Mouse (Mus musculus): ENCODE measurements at regions not wholly inside any gene's neighbourhood (a gene's known extent, or its start where the extent isn't known, plus 50 kb on each side); places are given as distances from the start of the nearest gene placed in this dataset.

GRCm38 (mm10) chr13:90370746-90371414 lies 281.5 kb upstream of the Xrcc4 start:
- no peak for DNase-seq

- DNase-seq = no peak
These were observed 275.2 kb upstream of the Xrcc4 start for GRCm38 (mm10) chr13:90364518-90365027.

DNA sequence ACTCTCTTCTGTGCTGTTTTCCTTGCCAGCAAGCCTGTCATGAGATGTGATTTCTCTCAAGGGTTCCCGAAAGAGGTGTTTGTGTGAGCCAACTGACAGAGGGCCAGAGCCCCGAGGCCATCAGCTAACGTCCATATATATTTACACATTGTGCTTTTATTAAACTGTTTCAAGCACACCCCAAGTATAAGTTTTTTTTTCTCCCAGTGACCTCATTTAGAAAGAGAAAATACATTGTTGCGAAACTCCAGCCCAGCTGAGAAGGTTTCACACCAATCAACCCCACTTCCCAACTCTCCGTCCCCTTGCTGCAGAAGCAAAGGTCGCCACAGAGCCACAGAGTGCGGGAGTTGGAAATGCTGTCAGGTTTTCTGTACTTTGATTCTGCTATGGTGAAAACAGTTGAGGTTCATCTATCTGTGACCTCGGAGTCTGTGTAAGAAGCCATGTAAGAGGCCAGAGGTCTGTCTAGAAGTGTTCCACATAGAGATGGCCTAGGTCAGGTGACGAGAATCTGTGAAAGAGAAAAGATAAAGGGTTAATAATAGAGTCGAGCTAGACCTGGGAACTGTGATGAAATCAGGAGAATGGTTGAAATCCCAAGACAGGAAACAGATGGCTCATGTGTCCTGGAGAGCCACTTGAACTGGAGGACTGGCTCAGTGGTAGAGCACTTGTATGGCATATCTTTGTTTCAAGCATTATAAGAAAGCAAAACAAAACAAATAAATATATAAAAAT lies 270.6 kb upstream of the Xrcc4 start:
- DNase-seq = no peak

DNA sequence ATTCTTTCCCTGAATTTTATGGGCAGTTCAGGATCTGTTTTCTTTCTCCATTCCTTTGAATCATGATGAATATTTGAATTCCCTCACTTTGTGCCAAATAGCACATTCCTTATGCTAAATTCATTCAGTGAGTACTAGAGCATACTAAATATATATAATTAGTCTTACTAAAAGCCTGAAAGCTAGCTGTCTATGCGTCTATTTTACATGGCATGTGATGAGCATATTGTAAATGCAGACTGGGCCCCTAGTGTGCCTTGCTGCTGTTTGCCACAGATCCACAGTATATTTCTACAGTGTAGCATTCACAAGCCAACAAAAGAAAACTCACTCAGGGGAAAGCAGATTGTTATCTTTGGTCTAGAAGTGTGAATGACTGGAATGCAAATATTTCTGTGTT lies 268.7 kb upstream of the Xrcc4 start:
- no peak for DNase-seq

- DNase-seq = no peak
These were observed 266.2 kb upstream of the Xrcc4 start for GRCm38 (mm10) chr13:90355602-90356001.

GRCm38 (mm10) chr13:90342823-90343222 lies 253.4 kb upstream of the Xrcc4 start:
- DNase-seq = no peak

DNA sequence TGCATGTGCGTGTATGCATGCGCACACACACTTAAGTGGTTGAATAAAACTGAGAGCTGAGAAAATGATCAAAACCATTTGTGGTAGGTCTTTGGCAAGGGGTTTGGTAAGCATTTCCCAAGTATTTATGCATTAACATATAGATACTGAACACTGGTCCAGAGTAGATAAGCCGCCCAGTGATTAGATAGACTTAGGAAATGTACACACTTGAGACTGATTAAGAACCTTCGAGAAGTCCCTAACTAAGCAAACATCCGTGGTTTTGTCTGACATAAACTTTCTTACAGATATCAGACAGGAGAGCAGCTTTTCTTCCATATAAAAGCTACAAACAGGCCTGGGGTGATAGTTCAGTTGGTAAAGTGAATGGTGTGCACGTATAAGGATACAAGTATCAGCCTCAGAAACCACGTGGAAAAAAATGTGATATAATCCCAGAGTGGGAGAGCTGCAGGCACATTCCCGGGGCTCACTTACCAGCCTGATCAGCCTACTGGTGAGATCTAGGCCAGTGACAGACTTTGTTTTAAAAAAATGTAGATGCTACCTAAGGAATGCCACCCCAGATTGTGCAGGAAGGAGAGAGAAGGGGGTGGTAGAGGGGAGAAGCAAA lies 252.3 kb upstream of the Xrcc4 start:
- no peak for DNase-seq

- no peak for DNase-seq
These were observed 251.3 kb upstream of the Xrcc4 start for GRCm38 (mm10) chr13:90340647-90341160.

- no peak for DNase-seq
These were observed 248.2 kb upstream of the Xrcc4 start for GRCm38 (mm10) chr13:90337591-90337990.

- DNase-seq = no peak
These were observed 246.3 kb upstream of the Xrcc4 start for GRCm38 (mm10) chr13:90335741-90336037.

GRCm38 (mm10) chr13:90334934-90335740 lies 245.7 kb upstream of the Xrcc4 start:
- DNase-seq = no peak

DNA sequence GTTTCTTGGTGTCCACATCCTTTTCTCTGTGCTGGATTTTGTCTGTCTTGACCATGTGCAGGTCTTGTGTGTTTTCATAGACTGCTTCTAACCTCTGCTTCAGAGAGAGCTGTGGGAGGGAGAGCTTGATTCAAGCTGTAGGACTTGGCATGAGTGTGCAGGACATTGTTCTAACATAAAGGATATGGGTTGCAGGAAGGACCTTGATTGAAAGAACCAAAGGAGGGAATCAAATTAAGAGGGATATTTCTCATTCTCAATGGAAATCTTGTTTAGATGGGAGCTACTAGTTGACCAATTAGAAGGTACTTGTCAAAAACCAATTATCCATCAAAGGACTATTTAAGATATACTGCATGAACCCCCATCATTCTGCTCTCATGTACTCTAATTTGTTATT lies 244.9 kb upstream of the Xrcc4 start:
- DNase-seq = no peak

GRCm38 (mm10) chr13:90325226-90325625 lies 235.8 kb upstream of the Xrcc4 start:
- DNase-seq = no peak

DNA sequence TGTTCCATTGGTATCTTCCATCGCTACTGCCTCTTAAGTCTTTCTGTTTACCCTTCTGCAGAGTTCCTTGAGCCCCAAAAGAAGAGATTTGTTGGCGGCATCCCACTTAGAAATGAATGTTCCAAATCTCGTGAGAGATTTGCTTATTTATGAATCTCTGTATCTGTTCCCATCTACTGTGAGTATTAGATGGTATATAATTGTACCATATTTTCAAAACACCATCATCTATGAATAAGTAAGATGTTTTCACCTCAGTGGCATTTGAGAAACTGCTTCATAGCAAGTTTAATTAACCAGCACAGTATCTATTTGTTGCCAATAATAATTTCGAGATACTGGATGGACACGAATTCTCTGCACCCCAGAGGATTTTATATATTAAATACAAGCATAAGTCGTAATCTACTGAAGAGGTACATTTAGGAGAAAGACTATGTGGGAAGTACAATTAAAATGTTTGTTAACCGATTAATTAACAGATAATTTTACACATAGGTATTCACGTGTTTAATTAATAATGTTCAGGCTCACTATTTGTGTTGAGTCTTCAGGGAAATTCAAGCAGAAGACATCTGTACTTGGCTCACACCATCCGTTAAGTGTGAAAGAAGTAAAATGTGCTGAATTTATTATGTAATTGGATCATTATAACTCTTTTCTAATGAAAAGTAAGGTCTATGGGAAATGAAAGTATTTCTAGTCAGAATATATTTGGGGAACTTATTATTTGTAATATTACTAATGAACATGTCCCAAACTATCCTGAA lies 224.0 kb upstream of the Xrcc4 start:
- no peak for DNase-seq

DNA sequence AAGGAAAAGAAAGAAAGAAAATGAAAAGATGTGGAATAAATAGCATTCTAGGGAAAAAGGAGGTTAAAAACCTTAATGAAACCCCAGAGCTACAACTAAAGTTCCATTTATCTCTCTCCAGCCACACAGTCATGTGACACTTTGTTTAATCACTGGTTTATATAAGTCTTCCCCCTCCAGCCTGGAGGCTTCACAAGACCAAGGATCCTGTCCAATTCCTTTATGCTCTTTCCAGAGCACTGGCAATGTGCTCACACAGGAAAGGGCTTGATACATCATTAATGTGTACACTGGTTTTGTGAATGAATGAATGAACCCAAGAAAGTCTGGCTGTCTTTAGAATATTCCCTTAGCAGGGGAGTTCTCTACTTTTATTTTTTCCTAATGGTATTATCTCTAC lies 221.1 kb upstream of the Xrcc4 start:
- DNase-seq = no peak

DNA sequence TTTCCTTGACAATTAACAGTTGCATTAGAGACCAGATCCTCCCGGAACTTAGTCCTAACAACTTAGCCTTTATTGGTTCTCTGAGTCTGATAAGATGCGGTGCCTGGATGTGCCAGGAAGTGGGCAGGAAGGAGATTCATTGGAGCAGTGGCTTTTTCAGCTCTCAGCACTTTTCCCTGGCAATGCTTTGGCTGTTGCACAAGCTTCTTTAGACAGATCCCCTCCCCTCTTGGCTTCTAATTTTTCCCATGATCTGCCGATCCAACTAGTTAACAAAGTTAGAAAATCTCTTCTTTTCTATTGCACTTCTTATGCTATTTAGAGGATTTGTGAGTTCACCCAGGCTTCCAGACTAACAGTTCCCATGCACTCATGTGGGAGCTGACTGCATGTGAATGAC lies 211.1 kb upstream of the Xrcc4 start:
- no peak for DNase-seq

DNA sequence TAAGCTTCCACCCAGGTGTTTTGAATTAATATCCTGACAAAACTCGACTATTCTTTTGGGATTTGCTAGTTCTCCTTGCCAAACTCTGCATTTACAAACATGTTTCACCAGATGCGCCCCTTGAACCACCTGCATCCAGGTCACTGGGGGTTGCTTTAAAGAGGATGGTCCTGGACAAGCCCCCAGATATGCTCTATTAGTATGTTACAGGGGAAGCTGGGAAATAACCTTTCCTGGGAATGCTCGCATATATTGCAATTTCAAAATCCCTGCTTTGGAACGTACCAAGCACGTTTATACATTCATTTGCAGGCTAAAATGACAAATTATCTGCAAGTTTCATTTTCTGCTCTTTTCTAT lies 205.2 kb upstream of the Xrcc4 start:
- DNase-seq = no peak

DNA sequence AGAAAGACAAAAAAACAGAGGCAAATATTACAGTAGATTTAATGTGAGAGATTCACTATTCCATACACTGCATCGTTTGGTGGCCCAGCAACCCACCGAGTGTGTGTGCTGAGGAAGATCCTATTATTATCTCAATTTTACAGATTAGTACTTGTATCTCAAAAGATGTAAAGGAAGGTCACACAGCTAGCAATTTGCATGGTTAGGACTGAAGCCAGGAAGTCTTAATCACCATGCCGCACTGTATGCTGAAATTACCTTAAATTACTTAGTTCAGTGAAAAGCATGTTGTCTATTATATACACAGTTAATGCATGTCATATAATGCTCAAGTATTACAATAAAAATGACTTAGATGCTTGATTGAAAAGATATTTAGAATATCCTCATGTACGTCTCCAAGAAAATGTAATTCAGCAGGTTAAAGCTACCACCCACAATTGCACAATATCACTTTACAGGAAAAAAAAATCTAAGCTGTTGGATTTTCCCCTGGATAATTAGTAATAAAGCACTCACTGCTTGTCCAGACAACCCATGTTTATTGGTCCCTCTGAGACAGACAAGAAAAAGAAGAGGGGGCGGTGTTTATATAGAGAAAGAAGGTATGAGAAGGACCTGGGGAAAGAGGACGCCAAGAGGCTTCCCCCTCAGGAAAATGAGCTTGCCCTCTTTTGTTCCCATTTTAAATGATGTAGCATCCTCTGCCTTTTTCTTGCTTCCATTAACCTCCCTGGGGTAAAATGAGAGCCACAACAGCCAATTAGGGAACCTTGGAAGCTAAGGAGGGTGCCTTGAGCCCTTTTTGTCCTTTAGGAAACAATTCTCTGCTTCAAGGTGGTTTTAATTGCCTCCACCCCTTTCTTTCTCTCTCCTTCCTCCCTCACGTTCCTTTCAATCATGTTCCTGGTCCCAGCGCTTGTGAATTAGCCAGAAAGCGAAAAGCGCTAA lies 204.6 kb upstream of the Xrcc4 start:
- DNase-seq = no peak

- no peak for DNase-seq
These were observed 203.5 kb upstream of the Xrcc4 start for GRCm38 (mm10) chr13:90292905-90293304.

DNA sequence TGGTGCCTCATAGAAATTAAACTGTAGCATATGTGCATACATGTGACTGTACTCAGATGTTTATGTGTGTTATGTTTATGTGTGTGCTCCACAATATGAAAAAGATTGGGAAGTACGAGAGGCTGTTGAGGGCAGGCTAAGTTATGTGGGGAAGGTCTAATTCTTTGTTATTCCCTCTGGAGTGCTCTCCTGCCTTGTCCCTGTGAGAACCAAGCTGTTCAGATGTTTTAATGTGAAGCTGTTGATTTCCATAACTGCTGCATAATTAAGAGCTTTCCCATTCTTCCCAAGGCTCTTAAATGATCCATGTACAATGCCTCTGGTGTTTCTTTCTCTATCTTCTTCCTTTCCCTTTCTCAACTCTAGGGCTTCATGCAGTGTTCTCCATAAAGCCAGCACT lies 202.7 kb upstream of the Xrcc4 start:
- no peak for DNase-seq

GRCm38 (mm10) chr13:90280976-90281375 lies 191.6 kb upstream of the Xrcc4 start:
- no peak for DNase-seq
